Mouse (Mus musculus): ENCODE results near the gene Acads. TPM values are rescaled to one million over a fixed set of nuclear protein-coding genes. Genes with fewer than 3 reads are reported as not detected.

Acads gene
- polyA plus RNA-seq, 1 experiment from 2014 or later: 52.8 TPM

GRCm38 (mm10) chr5:115133358-115134066, 14.4 kb upstream of the Acads start:
- 53% methylated on average over 6 of the region's 6 CpGs for WGBS
- ATAC-seq (ENCODE audit: insufficient number of reproducible peaks, insufficient read depth, low FRiP score, low TSS enrichment): no peak

GRCm38 (mm10) chr5:115132465-115132864, 13.3 kb upstream of the Acads start:
- Histone ChIP-seq H3K9me3 (no peaks in the 10 kb centered on the region), H3K27me3 (no peaks in the 10 kb centered on the region), H3K9ac (no peak overlapping the region), H3K36me3 (peaks cover 25% of the 10 kb centered on the region), H3K4me1 (peaks cover 13% of the 10 kb centered on the region), H3K27ac (no peak overlapping the region), H3K4me2 (replicated peaks) (peak overlapping the region; percentile 70), H3K4me3 (no peak overlapping the region)
- WGBS: 88% methylated on average over 8 of the region's 8 CpGs
- ATAC-seq (ENCODE audit: insufficient number of reproducible peaks, insufficient read depth, low FRiP score, low TSS enrichment): no peak

More at GRCm38 (mm10) chr5:115133358-115134066, 14.4 kb upstream of the Acads start:
- H3K4me3 ChIP-seq: peak overlapping the region; percentile 94
- H3K27me3 ChIP-seq: no peaks in the 10 kb centered on the region
- no peak overlapping the region for H3K27ac ChIP-seq
- peak overlapping the region; percentile 70 for H3K4me2 ChIP-seq (replicated peaks)
- no peaks in the 10 kb centered on the region for H3K9me3 ChIP-seq
- H3K9ac ChIP-seq: peak overlapping the region; percentile 87
- peaks cover 13% of the 10 kb centered on the region for H3K4me1 ChIP-seq
- peaks cover 16% of the 10 kb centered on the region for H3K36me3 ChIP-seq

GRCm38 (mm10) chr5:115129328-115129727, 10.2 kb upstream of the Acads start:
- H3K4me2 ChIP-seq (replicated peaks): no peak overlapping the region
- WGBS: 89% methylated on average over 6 of the region's 6 CpGs
- H3K27me3 ChIP-seq: no peaks in the 10 kb centered on the region
- H3K9me3 ChIP-seq: no peaks in the 10 kb centered on the region
- peaks cover 50% of the 10 kb centered on the region for H3K36me3 ChIP-seq
- peaks cover 13% of the 10 kb centered on the region for H3K4me1 ChIP-seq
- ATAC-seq (ENCODE audit: insufficient number of reproducible peaks, insufficient read depth, low FRiP score, low TSS enrichment): no peak
- H3K27ac ChIP-seq: no peak overlapping the region
- no peak overlapping the region for H3K9ac ChIP-seq
- no peak overlapping the region for H3K4me3 ChIP-seq

GRCm38 (mm10) chr5:115127421-115128179, 8.5 kb upstream of the Acads start:
- H3K9me3 ChIP-seq: no peaks in the 10 kb centered on the region
- no peaks in the 10 kb centered on the region for H3K27me3 ChIP-seq
- H3K27ac ChIP-seq: no peak overlapping the region
- H3K36me3 ChIP-seq: peaks cover 57% of the 10 kb centered on the region
- no peak overlapping the region for H3K4me3 ChIP-seq
- H3K4me2 ChIP-seq (replicated peaks): no peak overlapping the region
- ATAC-seq (ENCODE audit: insufficient number of reproducible peaks, insufficient read depth, low FRiP score, low TSS enrichment): no peak
- 93% methylated on average over 22 of the region's 22 CpGs for WGBS
- no peak overlapping the region for H3K9ac ChIP-seq
- H3K4me1 ChIP-seq: peaks cover under 1% of the 10 kb centered on the region

- 91% methylated on average over 28 of the region's 28 CpGs for WGBS
- Histone ChIP-seq H3K4me3 (no peak overlapping the region), H3K27me3 (no peaks in the 10 kb centered on the region), H3K4me2 (replicated peaks) (no peak overlapping the region), H3K9ac (no peak overlapping the region), H3K4me1 (no peaks in the 10 kb centered on the region), H3K27ac (no peak overlapping the region), H3K9me3 (no peaks in the 10 kb centered on the region), H3K36me3 (peaks cover 62% of the 10 kb centered on the region)
- ATAC-seq (ENCODE audit: insufficient number of reproducible peaks, insufficient read depth, low FRiP score, low TSS enrichment): no peak
Measured at GRCm38 (mm10) chr5:115126578-115127312, 7.6 kb upstream of the Acads start.

GRCm38 (mm10) chr5:115125211-115125871, 6.2 kb upstream of the Acads start:
- Histone ChIP-seq H3K9ac (no peak overlapping the region), H3K27ac (no peak overlapping the region; the same call in 1 of the 2 replicates), H3K9me3 (no peaks in the 10 kb centered on the region), H3K4me3 (no peak overlapping the region), H3K27me3 (no peaks in the 10 kb centered on the region), H3K4me1 (no peaks in the 10 kb centered on the region), H3K36me3 (peaks cover 62% of the 10 kb centered on the region), H3K4me2 (replicated peaks) (no peak overlapping the region)
- ATAC-seq (ENCODE audit: insufficient number of reproducible peaks, insufficient read depth, low FRiP score, low TSS enrichment): peak; percentile 32; the same call in 1 of the 2 replicates
- 31% methylated on average over 24 of the region's 24 CpGs for WGBS

GRCm38 (mm10) chr5:115124690-115125089, 5.5 kb upstream of the Acads start:
- Histone ChIP-seq H3K4me1 (no peaks in the 10 kb centered on the region), H3K4me2 (replicated peaks) (no peak overlapping the region), H3K9ac (no peak overlapping the region), H3K9me3 (no peaks in the 10 kb centered on the region), H3K36me3 (peaks cover 56% of the 10 kb centered on the region), H3K4me3 (no peak overlapping the region), H3K27ac (no peak overlapping the region), H3K27me3 (no peaks in the 10 kb centered on the region)
- WGBS: 95% methylated on average over 6 of the region's 6 CpGs
- ATAC-seq (ENCODE audit: insufficient number of reproducible peaks, insufficient read depth, low FRiP score, low TSS enrichment): no peak

GRCm38 (mm10) chr5:115120978-115121377, 1.8 kb upstream of the Acads start:
- H3K4me1 ChIP-seq: 0 out of 2 replicates have a peak, but pooled peaks cover 5% of the 10 kb centered on the region
- WGBS: 72% methylated on average over 5 of the region's 5 CpGs
- H3K4me2 ChIP-seq (replicated peaks): no peak overlapping the region
- no peaks in the 10 kb centered on the region for H3K9me3 ChIP-seq
- no peak overlapping the region for H3K27ac ChIP-seq
- H3K36me3 ChIP-seq: peaks cover 38% of the 10 kb centered on the region
- no peak overlapping the region for H3K4me3 ChIP-seq
- no peak for ATAC-seq (ENCODE audit: insufficient number of reproducible peaks, insufficient read depth, low FRiP score, low TSS enrichment)
- no peaks in the 10 kb centered on the region for H3K27me3 ChIP-seq
- no peak overlapping the region for H3K9ac ChIP-seq

GRCm38 (mm10) chr5:115117467-115117866, 1.7 kb downstream of the Acads start:
- Histone ChIP-seq H3K27ac (no peak overlapping the region), H3K4me1 (0 out of 2 replicates have a peak, but pooled peaks cover 5% of the 10 kb centered on the region), H3K9me3 (no peaks in the 10 kb centered on the region), H3K27me3 (no peaks in the 10 kb centered on the region), H3K4me3 (no peak overlapping the region), H3K9ac (no peak overlapping the region), H3K4me2 (replicated peaks) (no peak overlapping the region), H3K36me3 (peaks cover 38% of the 10 kb centered on the region)
- no peak for ATAC-seq (ENCODE audit: insufficient number of reproducible peaks, insufficient read depth, low FRiP score, low TSS enrichment)
- WGBS: 97% methylated on average over 13 of the region's 13 CpGs

- Histone ChIP-seq H3K4me3 (no peak overlapping the region), H3K9ac (no peak overlapping the region), H3K4me2 (replicated peaks) (no peak overlapping the region), H3K4me1 (0 out of 2 replicates have a peak, but pooled peaks cover 5% of the 10 kb centered on the region), H3K9me3 (no peaks in the 10 kb centered on the region), H3K27me3 (no peaks in the 10 kb centered on the region), H3K36me3 (peaks cover 42% of the 10 kb centered on the region), H3K27ac (no peak overlapping the region)
- ATAC-seq (ENCODE audit: insufficient number of reproducible peaks, insufficient read depth, low FRiP score, low TSS enrichment): no peak
- 88% methylated on average over 3 of the region's 3 CpGs for WGBS
Measured at GRCm38 (mm10) chr5:115116426-115116825, 2.7 kb downstream of the Acads start.

- ATAC-seq (ENCODE audit: insufficient number of reproducible peaks, insufficient read depth, low FRiP score, low TSS enrichment): no peak
Measured at GRCm38 (mm10) chr5:115114501-115114900, 4.6 kb downstream of the Acads start.

More at GRCm38 (mm10) chr5:115114501-115114900, 4.6 kb downstream of the Acads start:
- Histone ChIP-seq H3K9me3 (no peaks in the 10 kb centered on the region), H3K27ac (no peak overlapping the region), H3K4me3 (no peak overlapping the region), H3K36me3 (peaks cover 52% of the 10 kb centered on the region), H3K4me2 (replicated peaks) (no peak overlapping the region), H3K4me1 (0 out of 2 replicates have a peak, but pooled peaks cover 5% of the 10 kb centered on the region), H3K27me3 (no peaks in the 10 kb centered on the region), H3K9ac (no peak overlapping the region)
- WGBS: 95% methylated on average over 8 of the region's 8 CpGs

Data from embryonic facial prominence, embryonic 12.5 days (tissue).